Mouse (Mus musculus) T-cell, adult 66 days (primary cell): ENCODE results near the gene Mutyh. TPM values are rescaled to one million over a fixed set of nuclear protein-coding genes. Genes with fewer than 3 reads are reported as not detected.

Experiments used
- total RNA-seq, 2 experiments: library from RNA; stranded (reverse); gene quantifications; 3 replicates in 1 of 2; 4 replicates in 1 of 2; pipeline ENCODE4 v1.2.4; 2023

Mutyh gene
- 10 to 100 TPM in 1 of 2 experiments, 1 to 10 TPM in 1; 9.4 to 11.7 TPM for total RNA-seq

DNA sequence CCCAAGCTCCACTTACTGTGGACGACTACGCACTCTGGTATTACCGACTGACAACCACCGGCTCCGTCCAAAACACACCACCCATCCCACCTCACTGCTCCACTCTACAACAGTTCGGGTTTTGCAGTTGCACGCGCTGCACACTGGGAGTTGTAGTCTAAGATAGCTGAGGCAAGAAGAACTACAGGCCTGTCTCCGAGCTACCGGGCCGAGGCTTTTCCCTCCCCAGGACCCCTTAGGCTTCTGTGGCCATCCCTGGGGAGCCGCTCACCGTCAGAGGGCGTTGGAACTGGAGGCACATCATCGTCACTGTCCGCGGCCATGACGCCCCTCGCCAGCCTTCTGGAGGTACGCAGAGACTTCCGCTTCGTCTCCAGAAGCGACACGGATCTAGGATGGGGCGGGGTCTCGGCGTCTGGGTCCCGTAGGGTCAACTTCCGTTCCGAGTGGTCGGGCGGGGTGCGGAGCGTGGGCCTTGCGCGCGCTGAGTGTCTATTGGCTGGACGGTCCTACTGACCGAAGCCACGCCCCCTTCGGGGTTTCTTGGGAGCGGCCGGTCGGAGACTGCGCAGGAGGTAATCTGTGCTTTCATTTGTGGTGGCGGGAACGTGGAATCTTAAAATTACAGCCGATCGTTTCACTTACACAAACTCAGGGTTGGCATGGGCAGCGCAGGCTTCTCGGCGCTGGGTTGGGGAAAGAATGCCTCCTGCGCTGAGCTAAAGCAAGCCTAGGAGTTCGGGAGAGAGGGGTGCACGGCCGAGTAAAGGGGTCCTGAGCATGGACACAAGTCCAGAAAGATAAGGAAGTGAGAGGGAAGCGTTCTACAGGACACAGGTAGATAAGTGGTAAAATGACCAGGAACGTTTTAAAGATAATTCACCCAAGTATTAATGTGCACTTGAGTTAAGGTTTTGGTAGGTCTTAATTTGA, at the start of gene Mutyh, which contains the start of gene Toe1:
TSS of gene Mutyh (plus strand) at position 527 of the 933 bp plus-strand sequence.
TSS of gene Toe1 (minus strand) at position 444 of the 933 bp plus-strand sequence.

DNA sequence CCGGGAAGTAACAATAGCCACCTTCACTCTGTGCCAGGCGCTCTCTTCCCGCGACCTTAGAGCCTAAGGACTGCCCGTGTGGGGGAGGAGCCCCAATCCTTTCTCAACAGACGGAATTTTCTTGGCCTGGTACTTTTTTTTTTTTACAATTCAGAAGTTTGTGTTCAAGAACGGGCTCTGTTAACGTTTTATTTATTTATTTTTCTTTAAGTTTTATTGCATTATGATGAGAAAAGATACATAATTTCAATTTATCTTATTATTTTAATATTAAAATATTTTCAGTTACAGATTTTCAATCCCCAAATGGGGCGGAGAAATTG, 14.1 kb downstream of the Mutyh start, which contains the start of gene Hpdl:
TSS of gene Hpdl (minus strand) at position 14 of the 323 bp plus-strand sequence.

Other genes with a start within 250 kb of the Mutyh start
- 10 to 100 TPM; 12.8 to 14.4 TPM for gene Ccdc17, start 211.1 kb upstream of the Mutyh start, total RNA-seq
- gene Nasp, start 179.8 kb upstream of the Mutyh start, total RNA-seq = 100 to 1,000 TPM in 1 of 2 experiments, 10 to 100 TPM in 1; 82.1 to 104 TPM
- 100 to 1,000 TPM; 186 to 195 TPM for gene Akr1a1, start 156.0 kb upstream of the Mutyh start, total RNA-seq
- 100 to 1,000 TPM; 164 TPM for gene Prdx1, start 122.2 kb upstream of the Mutyh start, total RNA-seq
- 1 to 10 TPM; 4.5 to 6.0 TPM for gene Mmachc, start 99.3 kb upstream of the Mutyh start, total RNA-seq
- 10 to 100 TPM; 13.1 to 19.6 TPM for gene Ccdc163, start 99.2 kb upstream of the Mutyh start, total RNA-seq
- gene Tesk2, start 86.8 kb upstream of the Mutyh start, total RNA-seq = 1 to 10 TPM; 4.8 to 7.5 TPM
- gene Toe1, start 83 bp upstream of the Mutyh start, total RNA-seq = 10 to 100 TPM; 58.9 to 60.1 TPM
- gene Hpdl, start 14.0 kb downstream of the Mutyh start, total RNA-seq = not detected
- under 1 TPM in 1 of 2 experiments, not detected in 1; 0.24 TPM for gene Zswim5, start 69.7 kb downstream of the Mutyh start, total RNA-seq
- 10 to 100 TPM; 59.0 to 60.5 TPM for gene Urod, start 186.7 kb downstream of the Mutyh start, total RNA-seq
- gene Hectd3, start 187.6 kb downstream of the Mutyh start, total RNA-seq = 10 to 100 TPM; 42.2 to 52.6 TPM
- 10 to 100 TPM; 25.4 to 27.5 TPM for gene Eif2b3, start 211.7 kb downstream of the Mutyh start, total RNA-seq